Mouse (Mus musculus) layer of hippocampus, adult 2 months (tissue): Measurements from ENCODE around the gene Neurl2. TPM values are rescaled to one million over a fixed set of nuclear protein-coding genes. Genes with fewer than 3 reads are reported as not detected.
"Not testable (repeated sequence)": the region's sequence is repeated elsewhere in the genome, so short reads cannot be mapped to it uniquely, and the experiment has no call there.

Experiments
- DNase-seq, 2 experiments: peaks; one replicate each; pipeline ENCODE4 v3.0.0; 2022; ENCODE audit warnings: low spot score in 2 of 2
- H3K27ac ChIP-seq: fragments of 200-600 bp; 2 replicates; pipeline ENCODE4 v1.8.1; 2022
- H3K4me3 ChIP-seq: fragments of 200-600 bp; 2 replicates; pipeline ENCODE4 v1.8.1; 2022; ENCODE audit warnings: mild to moderate bottlenecking
- CTCF ChIP-seq: fragments of 200-600 bp; conservative IDR thresholded peaks from 2 replicates; pipeline ENCODE4 v1.8.1; 2022; ENCODE audit warnings: antibody characterized with exemption, mild to moderate bottlenecking, moderate library complexity
- long read RNA-seq, 2 experiments: library from polyadenylated mRNA; stranded (forward); transcript quantifications; one replicate each; pipeline ENCODE4 v2.0.0; 2021; ENCODE audit warnings: borderline mapping rate in 2 of 2
- total RNA-seq, 2 experiments: library from RNA; stranded (reverse); gene quantifications; 2 replicates each; pipeline ENCODE4 v1.2.3; 2021

The Neurl2 gene
- 1 to 10 TPM; 2.8 to 3.6 TPM for total RNA-seq
- long read RNA-seq, experiment 1 = 0 reads
- long read RNA-seq, experiment 2, partial matches to known transcripts = 0 of 3 reads
- long read RNA-seq, experiment 2, other reads (novel, unspliced or antisense) = 0 of 3 reads

DNA sequence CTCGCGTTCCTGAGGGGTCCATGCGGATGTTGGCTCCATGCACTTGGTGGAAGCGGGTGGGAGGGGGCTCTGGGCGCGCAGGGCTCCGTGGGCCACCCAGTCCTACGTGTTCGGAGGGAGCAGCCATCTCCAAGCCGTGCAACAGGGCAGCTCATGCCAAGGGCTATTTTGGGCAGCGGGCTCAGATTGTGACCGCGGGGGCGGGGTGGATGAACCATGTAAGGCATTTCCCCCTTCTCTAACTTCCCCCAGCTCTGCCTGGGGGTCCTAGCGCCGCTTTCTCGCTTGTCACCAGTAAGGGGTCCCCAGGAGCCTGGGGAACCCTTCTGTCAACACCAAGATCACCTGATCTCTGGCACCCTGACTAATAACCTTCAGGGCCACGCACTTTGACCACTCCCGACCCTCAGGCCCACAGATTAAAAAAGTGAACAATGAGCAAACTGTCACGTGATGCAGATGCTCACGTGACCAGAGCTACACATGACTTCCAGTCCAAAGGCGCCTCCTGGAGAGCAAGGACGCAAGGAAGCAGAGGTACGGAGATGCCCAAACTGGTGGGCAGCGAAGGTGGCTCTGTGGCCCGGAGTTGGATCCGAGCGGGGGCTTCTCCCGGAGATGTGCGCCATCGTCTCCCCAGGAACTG, at the start of gene Neurl2:
TSS of gene Neurl2 (minus strand) at position 143 of the 646 bp plus-strand sequence.
- H3K4me3 ChIP-seq = peak within 1 kb of the TSS; percentile 85
- peak; percentile 31 for TF ChIP-seq CTCF
- peak; percentile 83 to 84 for DNase-seq
- H3K27ac ChIP-seq = peak within 1 kb of the TSS; percentile 93

DNA sequence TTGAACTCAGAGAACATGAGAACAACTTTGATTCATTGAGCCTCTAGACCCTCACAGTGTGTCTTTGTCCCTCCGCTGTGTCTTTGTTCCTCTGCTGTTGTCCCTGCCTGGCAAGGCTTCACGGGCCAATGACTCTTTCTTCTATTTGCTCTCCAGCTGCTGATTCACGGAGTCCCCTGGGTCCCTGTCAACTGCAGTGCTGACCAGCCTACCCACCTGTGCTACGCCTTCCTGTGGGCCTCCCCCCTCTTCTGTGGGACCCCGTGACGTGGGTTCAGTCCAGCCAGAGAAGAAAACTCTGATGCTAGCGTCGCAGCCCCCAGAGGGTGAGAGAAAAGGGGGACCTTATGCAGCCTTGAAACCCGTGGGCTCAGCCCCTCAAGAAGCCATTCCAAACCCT, 49.4 kb upstream of the Neurl2 start:
- no peak overlapping the region for H3K27ac ChIP-seq
- H3K4me3 ChIP-seq = no peak overlapping the region
- DNase-seq = no peak
- no peak for TF ChIP-seq CTCF

DNA sequence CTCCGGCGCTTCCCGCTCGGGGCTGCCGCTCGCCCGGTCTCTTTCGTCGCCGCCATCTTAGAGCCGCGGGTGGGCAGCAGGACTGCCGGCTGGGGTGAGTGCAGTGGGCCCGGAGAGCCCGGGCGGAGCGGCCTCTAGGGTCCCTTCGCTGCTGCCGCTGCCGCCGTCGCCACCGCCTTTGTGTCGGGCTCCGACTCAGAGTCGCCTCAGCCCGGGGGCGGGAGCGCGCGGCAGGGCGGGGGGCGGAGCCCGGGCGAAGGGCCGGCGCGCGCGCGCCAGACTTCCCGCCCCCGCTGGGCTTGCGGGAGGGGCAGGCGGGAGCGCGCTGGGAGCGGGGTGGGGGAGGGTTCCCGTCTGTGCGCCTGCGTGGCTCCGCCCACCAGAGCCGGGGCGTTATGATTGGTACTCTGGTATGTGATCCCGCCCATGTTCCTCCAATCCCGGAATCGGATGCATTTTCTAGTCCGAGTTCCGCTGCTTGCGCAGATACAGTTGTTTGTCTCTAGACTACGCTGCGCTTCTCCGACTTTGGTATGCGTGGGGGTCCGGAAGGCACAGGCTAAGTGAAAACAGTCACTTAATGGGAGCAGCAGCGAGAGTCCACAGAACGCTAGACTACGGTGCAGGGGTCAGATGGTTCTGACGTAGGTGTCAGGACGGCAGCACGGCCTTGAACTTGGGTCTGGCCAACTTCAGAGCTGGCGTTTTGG, 46.5 kb upstream of the Neurl2 start:
- DNase-seq = peak; percentile 92 to 94
- peak overlapping the region; percentile 100 for H3K27ac ChIP-seq
- no peak; the same call in none of the 2 replicates for TF ChIP-seq CTCF
- peak overlapping the region; percentile 94 for H3K4me3 ChIP-seq

DNA sequence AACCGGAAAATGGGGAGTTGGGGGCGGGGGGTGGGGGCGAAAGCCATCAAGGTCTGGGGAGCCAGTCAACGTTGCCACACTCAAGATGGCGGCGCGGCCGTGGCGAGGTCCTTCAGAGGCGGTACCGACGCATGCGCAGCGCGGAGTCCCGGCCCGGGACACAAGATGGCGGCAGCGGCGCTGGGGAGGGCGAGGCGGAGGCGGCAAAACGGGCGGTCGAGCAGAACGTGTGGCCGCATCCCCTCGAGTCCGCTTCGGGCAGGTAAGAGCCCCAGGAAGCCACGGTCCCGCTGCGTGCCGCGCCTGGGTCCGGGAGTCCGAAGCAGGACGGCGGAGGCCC, 45.9 kb upstream of the Neurl2 start, which contains the start of gene Pcif1:
TSS of gene Pcif1 (plus strand) at position 77 of the 340 bp plus-strand sequence.
- peak; percentile 40 for TF ChIP-seq CTCF
- peak within 1 kb of the TSS; percentile 94 for H3K4me3 ChIP-seq
- DNase-seq = peak; percentile 87 to 94
- peak within 1 kb of the TSS; percentile 100 for H3K27ac ChIP-seq

DNA sequence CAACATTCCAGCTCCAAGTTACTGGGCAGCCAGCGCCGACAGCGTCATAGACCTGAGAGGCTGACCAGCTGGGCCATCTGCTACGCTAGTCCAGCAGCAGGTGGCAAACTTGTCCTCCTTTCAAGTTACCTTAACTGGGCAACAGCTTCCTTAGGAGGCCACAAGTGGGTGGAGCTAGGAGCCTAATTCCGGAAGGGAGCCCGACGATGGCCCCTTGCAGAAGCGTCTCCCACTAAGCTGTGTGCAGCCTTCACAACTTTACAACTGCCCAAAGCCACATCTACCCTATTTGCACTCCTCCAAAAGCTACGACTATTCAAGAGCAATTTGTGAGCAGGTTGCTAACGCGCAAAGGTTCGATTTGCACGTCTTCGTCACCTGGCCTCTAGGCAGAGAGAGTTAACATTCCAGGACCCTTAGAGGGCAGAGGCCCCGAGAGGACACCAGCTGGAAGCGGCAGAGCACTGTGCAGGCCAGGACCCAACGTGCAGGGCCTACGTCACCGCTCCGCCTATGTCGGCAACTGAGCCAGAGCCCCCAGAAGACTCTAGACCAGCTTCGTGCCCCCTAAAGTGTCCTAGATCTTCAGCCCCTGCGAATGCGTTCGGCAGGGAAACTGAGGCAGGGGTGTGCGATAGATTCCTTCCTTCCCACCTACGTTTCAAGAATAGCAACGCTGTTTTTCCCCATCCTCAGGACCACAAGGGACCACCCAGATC, 45.4 kb upstream of the Neurl2 start:
- DNase-seq = no peak
- peak; percentile 29; the same call in 1 of the 2 replicates for TF ChIP-seq CTCF
- H3K4me3 ChIP-seq = peak overlapping the region; percentile 74
- peak overlapping the region; percentile 100 for H3K27ac ChIP-seq

DNA sequence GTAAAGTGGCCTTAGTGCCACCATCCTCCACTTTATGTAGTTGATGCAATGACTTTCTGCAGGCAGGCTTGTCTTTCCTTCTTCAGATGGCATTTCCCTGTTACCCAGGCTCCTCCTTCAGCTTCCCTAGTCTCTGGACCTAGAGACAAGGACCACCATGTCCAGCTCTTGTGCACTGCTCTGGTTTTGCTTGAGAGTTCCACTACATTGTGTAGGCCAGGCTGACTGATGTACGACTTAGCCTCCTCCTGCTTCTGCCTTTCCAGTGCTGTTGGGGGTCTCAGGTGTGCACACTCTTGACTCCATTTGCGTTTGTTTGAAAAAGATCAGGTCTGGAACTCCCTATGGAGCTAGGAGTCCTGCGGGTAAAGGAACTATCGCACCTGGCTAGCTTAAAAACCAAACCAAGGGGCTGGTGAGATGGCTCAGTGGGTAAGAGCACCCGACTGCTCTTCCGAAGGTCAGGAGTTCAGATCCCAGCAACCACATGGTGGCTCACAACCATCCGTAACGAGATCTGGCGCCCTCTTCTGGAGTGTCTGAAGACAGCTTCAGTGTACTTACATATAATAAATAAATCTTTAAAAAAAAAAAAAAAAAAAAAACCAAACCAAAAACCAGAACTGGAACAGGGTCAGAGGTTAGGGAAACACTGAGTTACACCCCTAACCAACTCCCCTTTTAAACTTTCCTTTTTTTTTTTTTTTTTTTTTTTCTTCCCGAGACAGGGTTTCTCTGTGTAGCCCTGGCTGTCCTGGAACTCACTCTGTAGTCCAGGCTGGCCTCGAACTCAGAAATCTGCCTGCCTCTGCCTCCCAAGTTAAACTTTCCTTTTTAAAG, 44.3 kb upstream of the Neurl2 start:
- peak overlapping the region; percentile 100 for H3K27ac ChIP-seq
- H3K4me3 ChIP-seq = peak overlapping the region; percentile 74; the same call in 1 of the 2 replicates
- DNase-seq = not testable (repeated sequence)

DNA sequence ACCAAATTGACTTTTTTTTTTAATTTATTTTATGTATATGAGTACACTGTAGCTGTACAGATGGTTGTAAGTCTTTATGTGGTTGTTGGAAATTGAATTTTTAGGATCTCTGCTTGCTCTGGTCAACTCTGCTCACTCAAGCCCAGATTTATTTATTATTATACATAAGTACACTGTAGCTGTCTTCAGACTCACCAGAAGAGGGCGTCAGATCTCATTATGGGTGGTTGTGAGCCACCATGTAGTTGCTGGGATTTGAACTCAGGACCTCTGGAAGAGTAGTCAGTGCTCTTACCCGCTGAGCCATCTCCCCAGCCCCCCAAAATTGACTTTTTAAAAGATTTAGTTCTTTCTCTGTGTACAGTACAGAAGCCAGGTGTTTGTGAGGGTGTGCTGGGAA, 42.4 kb upstream of the Neurl2 start:
- DNase-seq, H3K4me3 ChIP-seq: not testable (repeated sequence)
- TF ChIP-seq CTCF = peak; percentile 58
- peak overlapping the region; percentile 57 for H3K27ac ChIP-seq

More for the DNA sequence above, 44.3 kb upstream of the Neurl2 start:
- peak; percentile 51 for TF ChIP-seq CTCF

DNA sequence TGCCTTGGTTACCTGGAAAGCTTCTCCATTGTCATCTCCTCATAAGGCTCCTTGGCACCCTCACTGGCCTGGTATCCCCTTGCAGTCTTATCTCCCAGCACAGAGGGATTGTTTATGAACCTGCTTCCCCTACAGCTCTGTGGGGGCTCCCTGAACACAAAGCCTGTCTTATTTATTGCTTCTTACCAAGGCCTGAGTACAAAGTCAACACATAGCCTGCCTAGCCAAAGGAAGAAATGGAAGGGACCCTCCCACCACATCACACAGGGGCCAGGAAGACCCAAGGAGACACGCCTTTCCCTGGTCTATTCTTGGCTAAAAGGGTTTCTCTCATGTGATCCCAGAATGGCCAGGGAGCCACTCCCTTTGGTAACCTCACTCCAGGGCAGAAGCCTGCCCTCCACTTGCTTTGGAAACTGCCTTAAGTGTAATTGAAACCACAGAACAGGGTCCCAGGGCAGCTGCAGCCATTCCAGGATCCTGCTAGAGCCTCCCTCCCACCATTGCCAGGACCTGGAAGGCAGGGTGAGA, 41.0 kb upstream of the Neurl2 start:
- peak overlapping the region; percentile 69 for H3K27ac ChIP-seq

DNA sequence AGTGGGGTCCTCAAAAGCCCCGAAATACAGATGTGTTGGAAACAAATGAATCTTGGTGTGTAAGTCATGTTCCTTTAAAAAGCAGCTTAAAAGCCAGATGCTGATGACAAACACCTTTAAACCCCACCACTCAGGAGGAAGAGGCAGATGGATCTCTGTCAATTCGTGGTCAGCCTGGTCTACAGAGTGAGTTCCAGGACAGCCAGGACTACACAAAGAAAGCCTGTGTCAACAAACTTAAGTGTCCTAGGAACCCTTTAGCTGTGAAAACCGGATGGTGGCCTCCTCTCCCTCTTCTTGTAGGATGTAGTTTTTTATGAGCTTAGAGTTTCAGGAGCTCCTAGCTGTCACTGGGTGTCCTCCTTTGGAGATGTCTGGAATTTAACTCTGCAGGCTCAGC, 40.4 kb upstream of the Neurl2 start:
- peak overlapping the region; percentile 69 for H3K27ac ChIP-seq
- no peak for DNase-seq
- TF ChIP-seq CTCF = no peak
- H3K4me3 ChIP-seq = no peak overlapping the region

More for the DNA sequence above, 41.0 kb upstream of the Neurl2 start:
- TF ChIP-seq CTCF = no peak
- H3K4me3 ChIP-seq = no peak overlapping the region
- no peak for DNase-seq

DNA sequence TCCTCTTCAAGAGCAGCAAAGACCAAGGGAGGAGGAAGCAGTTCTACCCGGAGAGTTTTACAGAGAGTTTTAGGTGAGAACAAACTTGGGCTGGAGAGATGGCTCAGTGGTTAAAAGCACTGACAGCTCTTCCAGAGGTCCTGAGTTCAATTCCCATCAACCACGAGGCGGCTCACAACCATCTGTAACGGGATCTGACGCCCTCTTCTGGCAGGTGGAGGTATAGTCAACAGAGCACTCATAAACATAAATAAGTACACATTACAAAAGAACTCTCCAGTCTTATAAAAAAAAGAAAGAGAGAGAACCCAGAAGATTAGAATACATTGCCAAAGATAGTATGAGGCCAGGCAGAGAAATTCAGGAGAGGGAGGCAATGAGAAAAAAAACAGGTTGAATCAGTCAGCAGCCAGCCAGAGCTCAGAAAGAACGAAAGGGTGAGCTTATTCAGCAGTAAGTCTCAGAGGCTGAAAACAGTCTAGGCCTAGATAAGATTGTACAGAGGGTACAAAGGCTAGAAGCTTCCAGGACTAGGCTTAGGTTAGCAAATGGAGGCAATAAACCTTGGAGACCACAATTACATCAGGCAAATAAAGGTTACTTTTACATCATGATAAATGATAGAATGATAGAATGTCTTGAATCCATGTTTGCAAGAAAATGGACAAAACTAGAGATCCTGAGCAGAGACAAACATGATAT, 38.5 kb upstream of the Neurl2 start:
- peak; percentile 37; the same call in 1 of the 2 replicates for TF ChIP-seq CTCF
- no peak for DNase-seq
- no peak overlapping the region for H3K4me3 ChIP-seq
- H3K27ac ChIP-seq = no peak overlapping the region

DNA sequence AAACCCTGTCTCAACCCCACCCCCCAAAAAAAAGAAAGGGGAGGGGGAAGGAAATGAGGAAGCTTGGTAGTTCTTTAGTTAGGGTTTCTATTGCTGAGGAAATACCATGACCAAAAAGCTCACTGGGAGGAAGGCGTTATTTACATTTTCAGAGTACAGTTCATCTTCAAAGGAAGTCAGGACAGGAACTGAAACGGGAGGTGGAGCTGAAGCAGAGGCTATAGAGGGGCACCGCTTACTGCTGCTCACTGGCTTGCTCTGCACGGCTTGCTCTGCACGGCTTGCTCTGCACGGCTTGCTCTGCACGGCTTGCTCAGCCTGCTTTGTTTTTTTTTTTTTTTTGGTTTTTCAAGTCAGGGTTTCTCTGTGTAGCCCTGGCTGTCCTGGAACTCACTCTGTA, 35.2 kb upstream of the Neurl2 start:
- DNase-seq = no peak
- no peak for TF ChIP-seq CTCF
- no peak overlapping the region for H3K27ac ChIP-seq
- H3K4me3 ChIP-seq = no peak overlapping the region

DNA sequence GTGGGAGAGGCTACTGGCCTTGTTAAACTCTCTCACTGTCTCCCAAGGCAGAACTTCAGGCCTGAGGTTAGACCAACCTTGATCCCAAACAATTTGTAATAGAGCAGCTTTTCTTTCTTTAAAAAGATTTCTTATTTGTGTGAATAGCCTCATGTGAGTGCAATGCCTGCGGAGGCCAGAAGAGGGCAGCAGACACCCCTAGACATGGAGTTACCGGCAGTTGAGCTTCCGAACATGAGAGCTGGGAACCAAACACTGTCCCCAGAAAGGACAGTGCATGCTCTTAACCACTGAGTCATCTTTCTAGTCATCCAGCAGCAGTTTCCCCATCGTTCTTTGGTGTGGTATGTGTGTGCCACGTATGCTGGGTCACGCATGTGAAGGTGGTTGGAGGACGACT, 34.3 kb upstream of the Neurl2 start:
- no peak for DNase-seq
- H3K4me3 ChIP-seq = no peak overlapping the region
- H3K27ac ChIP-seq = peak overlapping the region; percentile 67
- TF ChIP-seq CTCF = peak; percentile 72
